22 mouse cellular contexts compared by ENCODE assay signal in the genomic region with DNA sequence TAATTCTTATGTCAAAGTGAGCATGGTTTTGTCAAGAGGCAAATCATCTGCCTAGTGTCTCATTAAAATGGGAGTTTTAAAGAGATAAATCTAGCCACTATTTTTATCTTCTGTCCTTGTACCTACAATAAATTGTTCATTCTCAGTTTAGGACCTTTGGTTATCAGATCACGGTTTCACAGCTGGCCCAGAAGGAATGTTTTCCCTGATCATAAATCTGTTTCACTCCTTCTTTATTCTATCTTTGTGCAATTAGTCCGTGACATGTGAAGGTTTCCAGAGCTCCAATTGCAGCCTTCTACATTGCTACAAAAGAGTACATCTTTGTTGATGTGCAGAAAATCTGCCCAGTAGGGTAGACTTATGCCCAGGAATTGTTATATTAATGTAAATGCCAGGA. TPM values are rescaled to one million over a fixed set of nuclear protein-coding genes. Genes with fewer than 3 reads are reported as not detected.
"Had no signal": no experiment of that assay in that cellular context is flagged by ENCODE, and none has a peak within 500 bp of the region (broad histone marks: within the 10 kb centered on the region; RNA-seq: fewer than 3 reads in every experiment).

No protein-coding gene starts in this region.

- H3K4me1 ChIP-seq: midbrain, embryonic 10.5 days; midbrain, embryonic 12.5 days; neural tube, embryonic 13.5 days; neural tube, embryonic 15.5 days; stomach, embryonic 15.5 days had no signal

- H3K27ac ChIP-seq: midbrain, embryonic 10.5 days; midbrain, embryonic 12.5 days; neural tube, embryonic 13.5 days; neural tube, embryonic 15.5 days; stomach, embryonic 15.5 days; stomach, postnatal 0 days had no signal

- ATAC-seq: midbrain, embryonic 16.5 days had no signal

- H3K4me3 ChIP-seq: midbrain, embryonic 10.5 days; midbrain, embryonic 12.5 days; myocyte; neural tube, embryonic 13.5 days; neural tube, embryonic 15.5 days; stomach, embryonic 15.5 days had no signal

- DNase-seq: lung, adult 18-20 months; lung, embryonic 14.5 days; lung, postnatal 10 days; lung, postnatal 4 days; midbrain, embryonic 14.5 days; right cerebral cortex, postnatal 14 days; thymus, adult 2 months; thymus, postnatal 25 days; thymus, postnatal 4 days had no signal

- H3K27me3 ChIP-seq: midbrain, embryonic 12.5 days; neural tube, embryonic 13.5 days; neural tube, embryonic 15.5 days; stomach, embryonic 15.5 days had no signal

- H3K9ac ChIP-seq: lung, embryonic 14.5 days; midbrain, embryonic 12.5 days; neural tube, embryonic 13.5 days; neural tube, embryonic 15.5 days; stomach, embryonic 15.5 days had no signal

- H3K9me3 ChIP-seq: midbrain, embryonic 10.5 days; midbrain, embryonic 12.5 days; neural tube, embryonic 13.5 days; neural tube, embryonic 15.5 days; stomach, embryonic 15.5 days had no signal

- H3K36me3 ChIP-seq: stomach, embryonic 15.5 days had no signal

- H3K4me2 ChIP-seq: lung, embryonic 14.5 days; midbrain, embryonic 12.5 days; neural tube, embryonic 13.5 days; neural tube, embryonic 15.5 days; stomach, embryonic 15.5 days had no signal

RNA-seq across cellular contexts. Expression of gene BC051665, which starts 30.9 kb away (rescaled TPM):
- polyA plus RNA-seq: lung, embryonic 14.5 days; lung, embryonic 16.5 days; midbrain, embryonic 10.5 days; midbrain, embryonic 12.5 days; midbrain, embryonic 14.5 days; midbrain, embryonic 16.5 days; myocyte; neural tube, embryonic 11.5 days; neural tube, embryonic 13.5 days; neural tube, embryonic 15.5 days; spleen, adult 2 months; stomach, embryonic 15.5 days; stomach, postnatal 0 days; testis, adult 2 months; thymus, adult 2 months; urinary bladder, adult 2 months had no signal

RNA-seq across cellular contexts. Expression of gene Ctsll3, which starts 47.4 kb away (rescaled TPM):
- polyA plus RNA-seq: lung, embryonic 14.5 days; lung, embryonic 16.5 days; midbrain, embryonic 10.5 days; midbrain, embryonic 12.5 days; midbrain, embryonic 14.5 days; midbrain, embryonic 16.5 days; myocyte; neural tube, embryonic 11.5 days; neural tube, embryonic 13.5 days; neural tube, embryonic 15.5 days; spleen, adult 2 months; stomach, embryonic 15.5 days; testis, adult 2 months; thymus, adult 2 months; urinary bladder, adult 2 months had no signal
